Mouse (Mus musculus): ENCODE measurements around the gene Baiap2l2. TPM values are rescaled to one million over a fixed set of nuclear protein-coding genes. Genes with fewer than 3 reads are reported as not detected.

Baiap2l2 gene
- 3.1 and 3.9 TPM in 2 replicates for polyA plus RNA-seq (2014; fragmentation: Nextera tagmentation; extraction: Ambion mirVana)

DNA sequence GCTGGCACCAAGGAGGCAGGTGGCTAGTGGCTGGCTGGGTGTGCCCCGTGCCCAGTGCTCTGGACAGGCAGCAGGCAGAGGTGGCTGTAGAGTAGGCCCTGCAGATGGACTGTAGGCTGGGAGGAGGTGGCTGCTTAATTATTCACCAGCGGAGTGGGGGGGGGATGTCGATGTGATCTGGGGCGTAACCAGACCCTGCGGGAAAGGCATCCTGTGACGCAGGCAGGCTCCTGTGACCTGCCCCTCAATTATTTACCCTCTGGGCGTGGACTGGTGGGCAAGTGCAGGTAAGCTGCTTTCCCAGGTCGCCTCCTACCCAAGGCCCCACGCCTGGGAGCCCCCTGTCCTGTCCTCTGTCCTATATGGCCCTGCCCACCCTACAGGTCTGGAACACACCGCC, at the start of gene Baiap2l2:
TSS of gene Baiap2l2 (minus strand) at position 139 of the 400 bp plus-strand sequence.
- ATAC-seq (ENCODE audit: insufficient read depth), result peak; percentile 30; the same call in 1 of the 2 replicates
- Histone ChIP-seq H3K4me1 (ENCODE audit: insufficient read depth) (peaks cover 3% of the 10 kb centered on the region; the same call in 1 of the 2 replicates), H3K9me3 (ENCODE audit: low read depth, low read length) (no peaks in the 10 kb centered on the region), H3K4me3 (ENCODE audit: low read depth, low read length) (no peak within 1 kb of the TSS), H3K9ac (no peak within 1 kb of the TSS), H3K27ac (ENCODE audit: low read depth) (no peak within 1 kb of the TSS), H3K4me2 (no peak within 1 kb of the TSS), H3K27me3 (ENCODE audit: insufficient read depth, low read length) (no peaks in the 10 kb centered on the region), H3K36me3 (ENCODE audit: insufficient read depth) (0 out of 2 replicates have a peak, but pooled peaks cover 20% of the 10 kb centered on the region)
- no peak for DNase-seq
- no peak for TF ChIP-seq CTCF (IDR thresholded peaks at IDR 0.05; ENCODE audit: low read depth)
- WGBS, result 49% methylated on average over 10 of the region's 10 CpGs

DNA sequence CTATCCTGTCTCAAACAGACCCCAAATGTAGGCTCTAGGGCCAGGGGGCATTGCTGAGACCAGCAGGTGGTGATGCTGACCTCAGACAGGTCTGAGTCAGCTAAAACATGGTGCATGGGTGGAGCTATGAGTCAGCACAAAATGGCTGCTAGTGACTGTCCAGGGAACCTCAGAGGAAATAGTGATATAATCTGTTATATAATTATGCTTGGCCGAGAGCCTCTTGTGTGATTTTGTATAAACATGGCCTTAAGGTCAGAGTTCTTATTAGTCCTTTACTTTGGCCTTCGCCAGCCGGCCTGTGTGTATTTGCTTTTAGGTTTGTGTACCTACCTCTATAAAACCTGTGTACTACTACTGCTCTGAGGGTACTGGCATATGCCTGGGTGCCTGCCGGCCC, 48.1 kb upstream of the Baiap2l2 start:
- Histone ChIP-seq H3K4me3 (ENCODE audit: low read depth, low read length) (no peak overlapping the region), H3K9me3 (ENCODE audit: low read depth, low read length) (no peaks in the 10 kb centered on the region), H3K27ac (ENCODE audit: low read depth) (no peak overlapping the region), H3K9ac (no peak overlapping the region), H3K4me1 (ENCODE audit: insufficient read depth) (no peaks in the 10 kb centered on the region), H3K4me2 (no peak overlapping the region), H3K27me3 (ENCODE audit: insufficient read depth, low read length) (no peaks in the 10 kb centered on the region), H3K36me3 (ENCODE audit: insufficient read depth) (no peaks in the 10 kb centered on the region)
- TF ChIP-seq CTCF (IDR thresholded peaks at IDR 0.05; ENCODE audit: low read depth), result no peak
- DNase-seq (peak; percentile 36), ATAC-seq (ENCODE audit: insufficient read depth) (no peak)
- WGBS, result 25% methylated on average over 4 of the region's 4 CpGs

DNA sequence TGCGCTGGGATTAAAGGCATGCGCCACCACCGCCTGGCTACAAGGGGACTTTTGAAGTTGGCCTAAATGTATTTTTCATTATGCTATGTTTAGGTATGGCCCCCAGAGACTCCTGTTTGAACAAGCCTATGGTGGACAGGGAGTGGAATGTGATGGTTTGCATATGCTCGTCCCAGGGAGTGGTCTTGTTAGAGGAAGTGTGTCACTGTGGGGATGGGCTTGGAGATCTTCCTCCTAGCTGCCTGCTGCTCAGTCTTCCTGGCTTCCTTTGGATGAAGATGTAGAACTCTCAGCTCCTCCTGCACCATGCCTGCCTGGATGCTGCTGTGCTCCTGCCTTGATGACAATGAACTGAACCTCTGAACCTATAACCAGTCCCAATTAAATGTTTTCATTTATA, 45.2 kb upstream of the Baiap2l2 start:
- no peak overlapping the region for H3K9ac ChIP-seq
- no peak for TF ChIP-seq CTCF (IDR thresholded peaks at IDR 0.05; ENCODE audit: low read depth)
- no peaks in the 10 kb centered on the region for H3K36me3 ChIP-seq (ENCODE audit: insufficient read depth)
- peak; percentile 36; the same call in 1 of the 2 replicates for ATAC-seq (ENCODE audit: insufficient read depth)
- no peak overlapping the region for H3K27ac ChIP-seq (ENCODE audit: low read depth)
- WGBS, result 32% methylated on average over 4 of the region's 4 CpGs
- H3K4me2 ChIP-seq, result no peak overlapping the region
- DNase-seq, result peak; percentile 86
- no peaks in the 10 kb centered on the region for H3K27me3 ChIP-seq (ENCODE audit: insufficient read depth, low read length)
- no peak overlapping the region for H3K4me3 ChIP-seq (ENCODE audit: low read depth, low read length)
- H3K4me1 ChIP-seq (ENCODE audit: insufficient read depth), result 0 out of 2 replicates have a peak, but pooled peaks cover under 1% of the 10 kb centered on the region
- no peaks in the 10 kb centered on the region for H3K9me3 ChIP-seq (ENCODE audit: low read depth, low read length)

DNA sequence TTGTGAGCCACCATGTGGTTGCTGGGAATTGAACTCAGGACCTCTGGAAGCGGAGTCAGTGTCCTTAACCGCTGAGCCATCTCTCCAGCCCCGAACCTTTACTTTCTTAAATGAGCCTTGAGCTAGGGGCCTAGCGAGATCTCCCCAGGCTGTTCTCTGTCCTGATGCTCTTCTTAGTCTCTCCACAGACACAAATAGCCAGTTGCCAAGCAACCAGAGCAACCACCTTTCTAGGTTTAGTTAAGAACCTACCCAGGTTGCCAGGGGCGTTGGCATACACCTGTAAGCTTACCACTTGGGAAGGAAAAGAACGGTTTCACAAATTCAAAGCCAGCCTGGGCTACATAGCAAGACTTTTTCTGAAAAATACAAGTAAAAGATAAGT, 44.6 kb upstream of the Baiap2l2 start:
- Histone ChIP-seq H3K4me1 (ENCODE audit: insufficient read depth) (peaks cover 6% of the 10 kb centered on the region; the same call in 1 of the 2 replicates), H3K4me3 (ENCODE audit: low read depth, low read length) (no peak overlapping the region), H3K9me3 (ENCODE audit: low read depth, low read length) (no peaks in the 10 kb centered on the region), H3K27me3 (ENCODE audit: insufficient read depth, low read length) (no peaks in the 10 kb centered on the region), H3K4me2 (no peak overlapping the region), H3K9ac (no peak overlapping the region), H3K36me3 (ENCODE audit: insufficient read depth) (no peaks in the 10 kb centered on the region), H3K27ac (ENCODE audit: low read depth) (no peak overlapping the region)
- no peak for ATAC-seq (ENCODE audit: insufficient read depth)
- DNase-seq, result no peak
- TF ChIP-seq CTCF (IDR thresholded peaks at IDR 0.05; ENCODE audit: low read depth), result no peak
- 82% methylated on average over 6 of the region's 6 CpGs for WGBS

DNA sequence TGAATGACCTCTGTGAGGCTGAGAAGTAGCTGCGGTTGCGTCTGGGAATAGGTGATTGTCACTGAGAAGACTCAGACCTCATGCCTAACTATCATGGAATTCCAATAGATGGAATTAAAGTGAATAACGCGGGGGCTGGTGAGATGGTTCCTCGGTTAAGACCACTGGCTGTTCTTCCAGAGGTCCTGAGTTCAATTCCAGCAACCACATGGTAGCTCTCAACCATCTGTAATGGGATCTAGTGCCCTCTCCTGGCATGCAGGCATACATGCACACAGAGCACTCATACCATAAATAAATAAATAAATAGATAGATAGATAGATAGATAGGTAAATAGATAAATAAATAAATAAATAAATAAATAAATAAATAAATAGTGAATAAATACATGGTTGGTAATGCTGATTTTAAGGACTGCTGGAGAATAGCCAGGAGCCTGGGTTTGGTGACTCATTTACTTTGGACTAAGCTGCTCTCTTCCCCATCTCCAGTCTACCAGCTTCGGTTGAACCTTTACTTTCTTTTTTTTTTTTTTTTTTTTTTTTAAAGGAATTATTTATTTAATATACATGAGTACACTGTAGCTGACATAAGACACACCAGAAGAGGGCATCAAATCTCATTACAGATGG, 44.1 kb upstream of the Baiap2l2 start:
- no peak overlapping the region for H3K9ac ChIP-seq
- DNase-seq, result no peak
- H3K36me3 ChIP-seq (ENCODE audit: insufficient read depth), result no peaks in the 10 kb centered on the region
- no peak overlapping the region for H3K4me2 ChIP-seq
- no peaks in the 10 kb centered on the region for H3K27me3 ChIP-seq (ENCODE audit: insufficient read depth, low read length)
- no peak overlapping the region for H3K27ac ChIP-seq (ENCODE audit: low read depth)
- no peaks in the 10 kb centered on the region for H3K9me3 ChIP-seq (ENCODE audit: low read depth, low read length)
- 93% methylated on average over 6 of the region's 6 CpGs for WGBS
- TF ChIP-seq CTCF (IDR thresholded peaks at IDR 0.05; ENCODE audit: low read depth), result peak; percentile 16; the same call in 1 of the 2 replicates
- no peak overlapping the region for H3K4me3 ChIP-seq (ENCODE audit: low read depth, low read length)
- H3K4me1 ChIP-seq (ENCODE audit: insufficient read depth), result peaks cover 8% of the 10 kb centered on the region; the same call in 1 of the 2 replicates
- no peak for ATAC-seq (ENCODE audit: insufficient read depth)

DNA sequence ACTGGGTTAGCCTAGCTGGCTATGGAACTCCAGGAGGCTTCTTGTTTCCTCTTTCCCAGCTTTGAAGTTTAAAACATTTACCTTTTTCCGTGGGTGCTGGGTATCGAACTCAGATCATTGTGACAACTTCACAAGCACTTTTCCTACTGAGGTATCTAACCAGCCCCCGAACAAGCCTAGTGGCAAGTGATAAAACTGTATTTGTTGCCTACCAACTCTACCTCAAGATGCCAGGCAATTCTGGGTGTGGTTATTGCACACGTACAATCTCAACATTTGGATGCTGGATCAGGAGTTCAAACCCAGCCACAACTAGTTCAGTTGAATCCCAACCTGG, 43.6 kb upstream of the Baiap2l2 start:
- no peak overlapping the region for H3K9ac ChIP-seq
- H3K4me1 ChIP-seq (ENCODE audit: insufficient read depth), result peaks cover 12% of the 10 kb centered on the region
- DNase-seq (no peak), ATAC-seq (ENCODE audit: insufficient read depth) (no peak)
- TF ChIP-seq CTCF (IDR thresholded peaks at IDR 0.05; ENCODE audit: low read depth), result no peak
- H3K36me3 ChIP-seq (ENCODE audit: insufficient read depth), result no peaks in the 10 kb centered on the region
- 85% methylated on average over 4 of the region's 4 CpGs for WGBS
- no peaks in the 10 kb centered on the region for H3K27me3 ChIP-seq (ENCODE audit: insufficient read depth, low read length)
- H3K4me3 ChIP-seq (ENCODE audit: low read depth, low read length), result no peak overlapping the region; the same call in 1 of the 2 replicates
- H3K27ac ChIP-seq (ENCODE audit: low read depth), result no peak overlapping the region; the same call in 1 of the 2 replicates
- peak overlapping the region; percentile 86 for H3K4me2 ChIP-seq
- no peaks in the 10 kb centered on the region for H3K9me3 ChIP-seq (ENCODE audit: low read depth, low read length)

DNA sequence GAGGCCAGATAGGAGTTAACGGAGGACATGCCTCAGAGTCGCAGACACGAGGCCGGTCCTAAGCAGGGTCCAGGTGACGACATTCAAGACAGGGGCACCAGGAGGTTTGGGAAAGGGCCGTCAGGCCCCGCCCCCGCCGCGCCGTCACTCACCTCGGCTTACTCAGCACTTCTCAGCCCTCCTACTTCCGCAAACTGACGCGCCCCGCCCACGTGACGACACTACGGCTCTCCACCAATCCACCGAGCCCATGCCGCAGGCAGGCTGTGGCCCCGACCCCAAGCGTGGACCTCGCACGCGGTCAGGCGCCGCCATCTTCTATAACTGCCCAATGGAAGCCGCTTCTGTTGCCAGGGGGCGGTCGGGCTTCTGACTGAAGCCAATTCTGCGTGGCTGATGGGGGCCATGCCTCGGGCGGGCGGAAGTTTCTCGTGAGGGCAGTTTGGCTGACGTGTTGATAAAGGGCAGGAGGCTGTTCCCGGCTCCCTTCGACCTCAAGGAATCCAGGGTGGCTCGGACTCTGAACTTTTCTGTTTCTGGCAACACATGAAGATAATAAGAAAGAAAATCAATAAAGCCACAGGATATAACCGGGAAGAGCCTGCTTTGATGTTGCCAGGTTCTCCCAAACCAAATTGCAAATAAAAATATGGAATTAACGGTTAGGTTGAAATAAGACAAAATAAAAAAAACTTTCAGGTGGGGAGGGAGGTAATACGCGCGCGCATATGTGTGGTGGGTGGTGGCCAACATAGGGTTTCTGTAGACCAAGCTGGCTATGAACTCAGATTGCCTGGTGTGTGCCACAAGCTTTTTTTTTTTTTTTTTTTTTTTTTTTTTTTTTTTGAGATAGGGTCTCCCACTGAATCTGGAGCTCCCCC, 43.0 kb upstream of the Baiap2l2 start, which contains the start of gene Pla2g6:
TSS of gene Pla2g6 (minus strand) at position 333 of the 881 bp plus-strand sequence.
- Histone ChIP-seq H3K9ac (peak within 1 kb of the TSS; percentile 73), H3K36me3 (ENCODE audit: insufficient read depth) (no peaks in the 10 kb centered on the region), H3K9me3 (ENCODE audit: low read depth, low read length) (no peaks in the 10 kb centered on the region), H3K27ac (ENCODE audit: low read depth) (peak within 1 kb of the TSS; percentile 96), H3K27me3 (ENCODE audit: insufficient read depth, low read length) (no peaks in the 10 kb centered on the region), H3K4me2 (peak within 1 kb of the TSS; percentile 86), H3K4me3 (ENCODE audit: low read depth, low read length) (peak within 1 kb of the TSS; percentile 58), H3K4me1 (ENCODE audit: insufficient read depth) (peaks cover 17% of the 10 kb centered on the region)
- DNase-seq (peak; percentile 100), ATAC-seq (ENCODE audit: insufficient read depth) (peak; percentile 96)
- TF ChIP-seq CTCF (IDR thresholded peaks at IDR 0.05; ENCODE audit: low read depth), result 0 out of 2 replicates have a peak, but pooled peaks have one; percentile 9
- WGBS, result 3% methylated on average over 46 of the region's 46 CpGs
